Mouse (Mus musculus) heart, postnatal 10 days (tissue): ENCODE data around the gene Adam23. TPM values are rescaled to one million over a fixed set of nuclear protein-coding genes. Genes with fewer than 3 reads are reported as not detected.
A peak's percentile ranks its signal among the peaks of the same experiment; 100 is the strongest.
"Not testable (repeated sequence)": the region's sequence is repeated elsewhere in the genome, so short reads cannot be mapped to it uniquely, and the experiment has no call there.

Experiments used
- DNase-seq, 2 experiments: peaks; one replicate each; pipeline ENCODE4 v3.0.0; 2021
- intact Hi-C: fragments of 180-260 bp; cut with DNase I; formaldehyde crosslinking; loops from one replicate; pipeline ENCODE4 v1.15.1; 2025
- total RNA-seq, 2 experiments: library from RNA; stranded (reverse); gene quantifications; 2 replicates each; pipeline ENCODE4 v1.2.3; 2021

Adam23 gene
- total RNA-seq, 2 experiments from 2014 or later = 2.2 to 4.2 TPM

DNA sequence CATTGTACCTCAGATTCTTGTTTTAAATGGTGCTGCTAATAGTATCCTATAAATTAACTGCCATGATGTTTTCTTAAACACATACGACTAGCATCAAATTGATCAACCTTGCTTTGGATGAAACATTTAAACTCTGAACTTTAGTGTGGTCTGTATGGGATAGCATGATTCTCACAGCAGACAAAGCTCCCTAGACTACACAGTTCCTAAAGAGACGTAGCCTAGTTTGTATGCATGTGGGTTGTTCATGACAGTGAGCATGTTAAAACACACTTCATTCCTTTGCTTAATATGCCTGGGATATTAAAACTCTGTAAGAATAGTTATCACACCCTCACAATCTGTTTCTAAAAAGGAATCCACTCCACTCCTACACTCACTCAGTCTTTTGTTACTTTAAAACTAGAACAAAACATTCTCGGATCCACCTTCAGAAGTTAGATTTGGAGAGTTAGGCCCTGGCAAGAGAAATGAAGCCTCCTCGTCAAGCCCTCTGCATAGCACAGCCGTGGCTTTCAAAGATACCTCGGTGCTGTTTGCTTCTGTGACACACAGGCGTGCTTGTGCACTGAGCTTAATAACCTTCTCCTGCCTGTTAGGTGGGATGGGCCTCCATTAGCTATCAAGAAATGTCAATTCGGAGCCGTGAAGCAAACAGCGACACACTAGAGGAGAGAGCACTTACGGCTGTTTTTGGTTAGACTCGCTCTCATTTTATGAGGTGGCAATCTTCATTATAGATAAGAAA is 128.3 kb downstream of the Adam23 start:
- DNase-seq = no peak
- intact Hi-C loops = no loop called here

GRCm38 (mm10) chr1:63576803-63577202 is 131.1 kb downstream of the Adam23 start:
- intact Hi-C loops = no loop called here
- no peak for DNase-seq

GRCm38 (mm10) chr1:63579153-63579552 is 133.5 kb downstream of the Adam23 start:
- intact Hi-C loops = no loop called here
- no peak for DNase-seq

DNA sequence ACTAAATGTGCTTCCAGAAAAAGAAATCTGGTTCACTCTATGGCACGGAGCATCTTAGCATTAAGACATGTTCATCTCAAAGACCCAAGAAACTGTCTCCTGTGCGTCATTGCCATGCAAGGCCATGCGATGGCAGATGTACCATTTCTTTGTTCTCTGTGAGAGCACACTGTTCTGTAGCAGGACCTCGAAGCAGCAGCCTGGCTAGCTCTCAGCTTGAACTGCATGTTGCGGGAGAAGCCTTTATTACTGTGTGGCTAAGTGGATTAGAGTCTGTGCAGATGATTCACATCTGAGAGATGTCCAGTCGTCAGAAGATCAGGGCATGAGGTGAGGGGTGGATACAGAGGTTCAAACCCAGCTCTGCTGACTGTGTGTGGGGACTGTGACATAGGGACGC is 141.2 kb downstream of the Adam23 start:
- intact Hi-C loops = no loop called here

DNA sequence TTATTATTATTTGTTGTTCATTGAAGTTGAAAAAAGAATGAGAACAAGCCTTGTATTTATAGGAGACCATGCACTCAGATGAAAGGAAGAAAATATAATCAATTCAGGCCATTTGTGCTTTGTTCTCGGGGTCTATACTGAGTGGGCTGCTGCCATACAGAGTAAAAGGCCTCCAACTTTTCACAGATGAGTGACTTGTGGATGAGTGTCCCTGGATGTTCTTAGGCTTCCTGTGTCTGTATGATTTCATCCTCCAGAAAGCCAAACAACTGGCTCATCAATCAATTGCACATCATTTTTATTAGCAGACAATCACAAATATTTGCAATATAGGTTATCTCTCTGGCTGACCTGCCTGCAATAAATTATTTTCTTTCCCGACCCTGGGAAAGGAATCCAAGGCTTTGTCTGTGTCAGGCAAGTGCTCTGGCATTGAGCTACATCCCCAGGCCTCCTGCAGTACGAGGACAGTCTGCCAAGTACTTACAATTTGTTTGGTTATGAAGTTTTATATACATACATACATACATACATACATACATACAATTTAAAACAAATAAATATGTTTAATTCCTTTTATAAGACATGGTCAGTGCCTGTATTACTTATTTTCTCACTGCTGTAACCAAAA is 158.3 kb downstream of the Adam23 start:
- DNase-seq = no peak
- intact Hi-C loops = no loop called here

More for the DNA sequence above, 141.2 kb downstream of the Adam23 start:
- DNase-seq = no peak

- DNase-seq = no peak
- intact Hi-C loops = no loop called here
These were observed 163.9 kb downstream of the Adam23 start for GRCm38 (mm10) chr1:63609613-63610012.

DNA sequence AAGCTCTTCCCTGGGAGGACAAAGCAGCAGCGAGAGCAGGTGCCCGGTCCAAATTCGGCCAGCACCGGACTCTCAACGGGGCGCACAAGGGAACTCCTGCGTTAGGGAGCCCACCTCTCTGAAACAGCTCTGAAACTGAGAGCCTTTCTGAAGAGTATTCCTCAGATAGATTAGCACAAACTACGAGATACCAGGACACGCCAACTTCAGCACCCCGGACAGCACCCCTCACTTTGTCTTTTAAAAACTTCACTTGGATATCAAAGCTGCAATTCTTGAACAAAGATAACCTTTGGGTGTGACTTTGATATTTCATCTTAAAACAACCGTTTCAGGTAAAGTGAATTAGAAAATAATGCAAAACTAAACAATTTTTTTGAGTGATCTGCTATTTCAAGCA is 168.9 kb downstream of the Adam23 start:
- DNase-seq = peak; percentile 53 to 65
- intact Hi-C loops = no loop called here

DNA sequence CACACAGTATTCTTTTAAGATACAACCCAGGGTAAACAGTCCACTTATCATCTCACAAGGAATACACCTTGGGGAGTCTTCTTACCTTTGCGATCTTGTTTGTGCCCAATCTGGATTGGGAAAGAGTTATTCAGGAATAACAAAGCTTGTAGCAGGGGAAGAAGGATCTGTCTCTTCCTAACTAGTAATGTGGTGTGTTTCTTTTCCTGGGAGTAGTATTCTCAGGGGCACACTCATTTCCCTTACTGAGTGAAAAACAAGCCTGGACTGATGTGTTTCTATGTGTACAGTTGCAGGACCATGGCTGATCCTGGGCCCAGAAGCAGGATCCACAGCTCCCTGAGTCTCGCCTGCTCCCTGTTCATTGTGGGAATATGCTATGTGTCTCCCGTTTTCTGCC is 170.0 kb downstream of the Adam23 start, which contains the start of gene Gm39653:
Gene Gm39653, plus strand, starts transcription at position 301 of the 400 bp plus-strand sequence.
- intact Hi-C loops = no loop called here
- no peak for DNase-seq

DNA sequence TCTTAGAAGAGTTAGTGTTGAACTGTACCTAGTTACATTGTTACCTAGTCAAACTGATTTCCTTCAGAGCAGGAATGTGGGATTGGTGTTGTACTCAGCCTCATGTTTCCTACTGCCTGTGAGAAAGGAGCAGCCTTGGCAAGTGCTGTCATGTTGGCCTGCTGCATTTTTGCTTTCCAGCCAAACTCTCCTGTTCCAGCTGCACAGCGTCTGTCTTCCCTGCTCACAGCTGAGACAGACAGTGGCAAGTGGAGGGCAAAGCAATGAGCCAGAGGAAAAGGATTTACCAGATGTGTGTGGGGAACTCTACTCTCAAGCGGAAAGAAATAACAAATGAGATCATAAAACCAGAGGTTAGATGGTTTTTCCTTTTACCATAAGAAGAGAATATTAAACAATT is 182.5 kb downstream of the Adam23 start:
- peak; percentile 44 to 58 for DNase-seq

DNA sequence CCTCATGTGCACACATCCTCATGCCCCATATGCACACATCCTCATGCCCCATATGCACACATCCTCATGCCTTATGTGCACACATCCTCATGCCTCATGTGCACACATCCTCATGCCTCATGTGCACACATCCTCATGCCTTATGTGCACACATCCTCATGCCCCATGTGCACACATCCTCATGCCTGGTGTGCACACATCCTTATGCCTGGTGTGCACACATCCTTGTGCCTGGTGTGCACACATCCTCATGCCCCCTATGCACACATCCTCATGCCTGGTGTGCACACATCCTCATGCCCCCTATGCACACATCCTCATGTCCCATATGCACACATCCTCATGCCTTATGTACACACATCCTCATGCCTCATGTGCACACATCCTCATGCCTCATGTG is 184.7 kb downstream of the Adam23 start:
- DNase-seq, intact Hi-C loops: not testable (repeated sequence)

More for the DNA sequence above, 182.5 kb downstream of the Adam23 start:
- intact Hi-C loops = no loop called here

- intact Hi-C loops = no loop called here
- DNase-seq = no peak
These were observed 194.2 kb downstream of the Adam23 start for GRCm38 (mm10) chr1:63639921-63640320.

Other genes with a start within 250 kb of the Adam23 start
- under 1 TPM; 0.22 to 0.35 TPM for gene Gpr1, start 231.3 kb upstream of the Adam23 start, total RNA-seq
- 1 to 10 TPM; 1.6 TPM for gene Zdbf2, start 172.6 kb upstream of the Adam23 start, total RNA-seq
- not detected for gene Gm39653, start 170.1 kb downstream of the Adam23 start, total RNA-seq
- not detected for gene Dytn, start 241.0 kb downstream of the Adam23 start, total RNA-seq